In genomic region chr11:18870121-18870931, GRCm38 (mm10) we compare ENCODE assay signal across 8 mouse cellular contexts.
A peak's percentile ranks its signal among the peaks of the same experiment; 100 is the strongest.
DNase-seq lines count a peak whose midpoint lies in the region; ATAC-seq lines count a peak whose summit lies in the region.

No protein-coding gene starts in this region.

- H3K36me3 ChIP-seq in kidney, embryonic 14.5 days (ENCODE audit: control insufficient read depth, insufficient read depth, low read length), result no peaks in the 10 kb centered on the region
- no peaks in the 10 kb centered on the region for H3K36me3 ChIP-seq in hindbrain, embryonic 12.5 days
- no peaks in the 10 kb centered on the region for H3K36me3 ChIP-seq in neural tube, embryonic 13.5 days

- peak overlapping the region; percentile 90 for H3K4me2 ChIP-seq in kidney, embryonic 14.5 days (replicated peaks; ENCODE audit: low read depth, low read length)
- peak overlapping the region; percentile 89 for H3K4me2 ChIP-seq in hindbrain, embryonic 12.5 days (replicated peaks)
- peak overlapping the region; percentile 94 for H3K4me2 ChIP-seq in neural tube, embryonic 13.5 days

- H3K4me3 ChIP-seq in kidney, embryonic 14.5 days (ENCODE audit: low read length), result peak overlapping the region; percentile 49
- peak overlapping the region; percentile 43 for H3K4me3 ChIP-seq in hindbrain, embryonic 12.5 days
- H3K4me3 ChIP-seq in neural tube, embryonic 13.5 days, result peak overlapping the region; percentile 47

- peaks cover 8% of the 10 kb centered on the region; the same call in 1 of the 2 replicates for H3K4me1 ChIP-seq in kidney, embryonic 14.5 days (ENCODE audit: control insufficient read depth, insufficient read depth, low read length)
- peaks cover 32% of the 10 kb centered on the region for H3K4me1 ChIP-seq in hindbrain, embryonic 12.5 days
- peaks cover 43% of the 10 kb centered on the region for H3K4me1 ChIP-seq in neural tube, embryonic 13.5 days (replicated peaks)

- DNase-seq in kidney, adult 8-10 months, result no peak
- DNase-seq in cerebellum, adult 9-10 months, result peak; percentile 66
- DNase-seq in left cerebral cortex, postnatal 10 days (ENCODE audit: extremely low spot score in 1 of 2, low spot score in 2 of 2), result no peak
- DNase-seq in left cerebral cortex, postnatal 25 days (ENCODE audit: low spot score in 2 of 2), result no peak
- no peak for DNase-seq in thymus, postnatal 10 days (ENCODE audit: low spot score in 2 of 2)

- peak overlapping the region; percentile 97 for H3K27ac ChIP-seq in kidney, embryonic 14.5 days (ENCODE audit: low read depth, low read length)
- peak overlapping the region; percentile 95 for H3K27ac ChIP-seq in hindbrain, embryonic 12.5 days
- H3K27ac ChIP-seq in neural tube, embryonic 13.5 days (replicated peaks), result peak overlapping the region; percentile 98

- H3K9ac ChIP-seq in kidney, embryonic 14.5 days (ENCODE audit: low read depth, low read length), result peak overlapping the region; percentile 89
- H3K9ac ChIP-seq in hindbrain, embryonic 12.5 days, result peak overlapping the region; percentile 62
- peak overlapping the region; percentile 85 for H3K9ac ChIP-seq in neural tube, embryonic 13.5 days

- no peaks in the 10 kb centered on the region; the same call in 1 of the 2 replicates for H3K27me3 ChIP-seq in kidney, embryonic 14.5 days (ENCODE audit: control insufficient read depth, insufficient read depth, low read length)
- peaks cover 7% of the 10 kb centered on the region for H3K27me3 ChIP-seq in hindbrain, embryonic 12.5 days
- no peaks in the 10 kb centered on the region for H3K27me3 ChIP-seq in neural tube, embryonic 13.5 days

- intact Hi-C loops in left cerebral cortex, postnatal 10 days (cut with DNase I), result loop anchor here (2.0 kb wide), 1 partner anchor 120 kb away; no protein-coding TSS in a partner anchor
- intact Hi-C loops in left cerebral cortex, postnatal 25 days (cut with DNase I), result loop anchor here (5.0 to 10.0 kb wide), 2 partner anchors 118 to 1586 kb away; no protein-coding TSS in a partner anchor

- no peak for ATAC-seq in kidney, embryonic 14.5 days (ENCODE audit: low FRiP score, low TSS enrichment)
- 0 out of 2 replicates have a peak, but pooled peaks have one; percentile 0 for ATAC-seq in hindbrain, embryonic 12.5 days (ENCODE audit: low FRiP score)
- peak; percentile 44 for ATAC-seq in neural tube, embryonic 13.5 days (ENCODE audit: low read depth)

- H3K9me3 ChIP-seq in kidney, embryonic 14.5 days (ENCODE audit: control insufficient read depth, low read length), result no peaks in the 10 kb centered on the region
- no peaks in the 10 kb centered on the region for H3K9me3 ChIP-seq in hindbrain, embryonic 12.5 days (replicated peaks)
- H3K9me3 ChIP-seq in neural tube, embryonic 13.5 days, result no peaks in the 10 kb centered on the region

- 3% methylated on average over 25 of the region's 25 CpGs for WGBS in kidney, embryonic 14.5 days
- under 1% methylated on average over 25 of the region's 25 CpGs for whole genome bisulfite sequencing in hindbrain, embryonic 12.5 days
- WGBS in neural tube, embryonic 13.5 days, result 2% methylated on average over 25 of the region's 25 CpGs
